Mouse (Mus musculus): ENCODE results near the gene Col6a6.

- TF ChIP-seq CTCF (IDR thresholded peaks at IDR 0.05; ENCODE audit: extremely low read depth, insufficient read length, insufficient replicate concordance, low read depth, low read length) (no peak), POLR2A (IDR thresholded peaks at IDR 0.05; ENCODE audit: low read depth, low read length) (no peak)
These were observed 53.1 kb downstream of the Col6a6 start for GRCm38 (mm10) chr9:105774878-105775277.

Measured in small intestine, adult 2 months (tissue).